Mouse (Mus musculus) splenic B cell, adult 2 months (primary cell): Measurements from ENCODE around the gene Lrrc74a.
A peak's percentile ranks its signal among the peaks of the same experiment; 100 is the strongest.

ENCODE experiments used
- DNase-seq: peaks from one replicate; pipeline ENCODE4 v3.0.0-alpha.2; 2011; ENCODE audit warnings: low read depth, low spot score
- H3K27me3 ChIP-seq: 2 replicates; pipeline ENCODE4 v1.6.1; 2012; ENCODE audit warnings: mild to moderate bottlenecking, low read length, moderate library complexity, mixed read lengths; ENCODE audit not compliant: control insufficient read depth, poor library complexity, insufficient read depth, severe bottlenecking
- H3K36me3 ChIP-seq: 2 replicates; pipeline ENCODE4 v1.6.1; 2012; ENCODE audit warnings: mild to moderate bottlenecking, low read length, moderate library complexity, mixed read lengths; ENCODE audit not compliant: control insufficient read depth, poor library complexity, insufficient read depth, severe bottlenecking

Lrrc74a gene

GRCm38 (mm10) chr12:86787020-86787553 lies 52.9 kb downstream of the Lrrc74a start:
- H3K36me3 ChIP-seq: no peaks in the 10 kb centered on the region
- no peaks in the 10 kb centered on the region for H3K27me3 ChIP-seq
- DNase-seq: no peak

DNA sequence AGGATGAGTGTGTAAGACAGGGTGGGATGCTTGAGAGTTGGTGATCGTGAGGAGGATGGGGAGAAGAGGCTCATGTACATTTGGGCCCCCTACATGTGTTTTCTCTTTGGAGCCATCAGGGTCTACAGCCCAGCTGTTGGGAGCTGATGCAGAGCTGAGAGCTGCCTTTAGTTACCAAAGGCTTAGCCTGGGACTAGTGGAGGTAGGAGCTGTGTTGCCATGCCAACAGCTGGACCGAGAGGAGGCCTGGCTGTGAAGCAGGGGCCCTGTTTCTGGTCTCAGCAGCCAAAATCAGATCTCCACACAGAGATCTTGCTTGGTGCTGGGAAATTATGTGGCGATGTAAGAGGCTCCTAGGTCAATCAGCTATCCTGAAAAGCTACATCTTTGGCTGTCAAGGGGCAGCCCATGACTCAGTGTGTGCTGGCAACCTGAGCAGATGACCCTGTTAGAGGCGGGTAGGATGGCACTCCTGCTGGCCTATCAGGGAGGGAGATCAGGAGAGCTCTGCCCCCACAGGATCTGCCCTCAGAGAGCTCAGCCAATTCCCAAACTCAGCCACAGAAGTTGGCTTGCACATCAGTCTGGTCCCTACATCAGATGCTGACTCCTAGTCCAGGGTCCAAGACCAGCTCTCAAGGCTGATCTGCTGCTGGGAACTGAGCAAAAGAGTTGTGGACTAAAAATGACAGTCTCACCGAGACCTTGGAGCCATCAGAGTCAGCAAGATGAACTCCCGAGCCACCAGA lies 56.1 kb downstream of the Lrrc74a start:
- DNase-seq: no peak
- Histone ChIP-seq H3K27me3 (no peaks in the 10 kb centered on the region), H3K36me3 (no peaks in the 10 kb centered on the region)

DNA sequence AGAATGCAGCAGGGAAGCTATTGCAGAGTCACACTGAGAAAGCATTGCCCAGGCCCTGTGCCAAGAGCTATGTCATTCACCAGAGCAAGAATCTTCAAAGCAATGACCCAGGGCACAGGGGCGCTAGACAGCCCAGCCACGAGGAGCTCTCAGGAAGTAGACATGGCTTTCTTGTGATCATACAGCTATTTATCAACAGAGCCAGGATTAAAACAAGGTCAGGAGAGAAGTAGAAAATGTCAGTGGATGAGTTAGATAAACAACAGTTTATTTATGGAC lies 56.6 kb downstream of the Lrrc74a start:
- H3K27me3 ChIP-seq: no peaks in the 10 kb centered on the region
- DNase-seq: no peak
- H3K36me3 ChIP-seq: no peaks in the 10 kb centered on the region

DNA sequence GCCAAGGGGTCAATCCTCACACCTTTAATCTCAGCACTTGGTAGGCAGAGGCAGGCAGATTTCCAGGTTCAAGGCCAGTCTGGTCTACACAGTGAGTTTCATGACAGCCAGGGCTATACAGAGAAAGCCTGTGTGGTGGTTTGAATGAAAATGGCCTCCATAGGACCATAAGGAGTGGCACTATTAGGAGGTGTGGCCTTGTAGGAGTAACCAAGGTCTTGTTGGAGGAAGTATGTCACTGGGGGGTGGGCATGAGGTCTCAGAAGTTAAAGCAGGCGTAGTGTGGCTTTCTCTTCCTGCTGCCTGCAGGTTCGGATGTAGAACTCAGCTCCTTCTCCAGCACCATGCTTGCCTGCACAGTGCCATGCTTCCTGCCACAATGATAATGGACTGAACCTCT lies 57.8 kb downstream of the Lrrc74a start:
- no peaks in the 10 kb centered on the region for H3K36me3 ChIP-seq
- no peak for DNase-seq

GRCm38 (mm10) chr12:86793830-86794229 lies 59.7 kb downstream of the Lrrc74a start:
- Histone ChIP-seq H3K36me3 (no peaks in the 10 kb centered on the region), H3K27me3 (no peaks in the 10 kb centered on the region)
- DNase-seq: no peak

More for the DNA sequence above, 57.8 kb downstream of the Lrrc74a start:
- no peaks in the 10 kb centered on the region for H3K27me3 ChIP-seq

GRCm38 (mm10) chr12:86794331-86794730 lies 60.2 kb downstream of the Lrrc74a start:
- H3K27me3 ChIP-seq: no peaks in the 10 kb centered on the region
- H3K36me3 ChIP-seq: no peaks in the 10 kb centered on the region
- no peak for DNase-seq

DNA sequence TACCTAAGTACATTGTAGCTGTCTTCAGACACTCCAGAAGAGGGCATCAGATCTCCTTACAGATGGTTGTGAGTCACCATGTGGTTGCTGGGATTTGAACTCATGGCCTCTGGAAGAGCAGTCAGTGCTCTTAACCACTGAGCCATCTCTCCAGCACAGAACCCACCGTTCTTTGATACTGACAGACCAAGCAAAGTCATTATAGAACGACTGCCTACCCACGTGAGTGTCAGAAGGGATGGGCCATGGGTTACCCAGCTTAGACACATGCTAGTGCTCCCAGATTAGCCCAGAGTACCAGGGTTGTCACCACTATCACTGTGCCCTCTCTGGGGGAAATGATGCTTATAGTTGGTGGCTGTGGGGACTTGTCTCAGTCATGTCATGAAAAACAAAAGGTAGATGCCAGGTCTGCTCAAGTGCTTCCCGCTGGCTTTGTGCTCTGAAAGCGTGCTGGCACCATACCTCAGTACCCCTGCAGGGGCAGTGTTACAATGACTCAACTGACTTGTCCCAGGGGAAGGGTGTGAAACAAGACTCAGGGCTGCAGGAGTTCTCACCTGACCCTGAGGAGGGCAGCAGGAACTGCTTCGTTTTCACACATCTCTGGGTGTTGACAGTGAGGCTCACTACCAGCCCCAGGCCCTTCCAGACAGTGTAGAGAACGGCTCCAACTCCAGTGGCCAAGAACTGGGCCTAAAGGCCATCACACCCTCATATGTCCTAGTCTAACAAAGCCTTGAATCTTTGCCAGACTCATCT lies 61.1 kb downstream of the Lrrc74a start:
- DNase-seq: peak; percentile 85
- H3K27me3 ChIP-seq: no peaks in the 10 kb centered on the region
- H3K36me3 ChIP-seq: no peaks in the 10 kb centered on the region

GRCm38 (mm10) chr12:86795838-86796232 lies 61.7 kb downstream of the Lrrc74a start:
- Histone ChIP-seq H3K27me3 (no peaks in the 10 kb centered on the region), H3K36me3 (no peaks in the 10 kb centered on the region)
- DNase-seq: peak; percentile 95

DNA sequence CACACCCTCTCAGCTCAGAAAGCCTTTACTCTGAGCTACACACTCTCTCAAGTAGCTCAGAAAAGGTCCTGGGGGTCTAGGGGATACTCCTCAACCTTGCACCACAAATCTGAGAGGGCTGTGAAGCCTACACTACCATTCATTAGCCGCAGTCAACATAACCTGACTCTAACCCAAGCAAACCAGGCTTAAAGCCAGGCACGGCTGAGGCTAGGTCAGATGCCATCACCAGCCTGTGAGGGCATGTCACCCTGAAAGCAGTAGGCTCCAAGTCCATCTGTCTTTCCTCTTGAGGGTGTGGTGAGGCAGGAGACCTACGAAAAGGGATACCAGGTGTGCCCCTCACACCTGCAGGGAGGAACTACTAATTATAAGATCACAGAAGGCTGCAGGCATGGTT lies 62.2 kb downstream of the Lrrc74a start:
- H3K36me3 ChIP-seq: no peaks in the 10 kb centered on the region
- DNase-seq: no peak
- no peaks in the 10 kb centered on the region for H3K27me3 ChIP-seq

DNA sequence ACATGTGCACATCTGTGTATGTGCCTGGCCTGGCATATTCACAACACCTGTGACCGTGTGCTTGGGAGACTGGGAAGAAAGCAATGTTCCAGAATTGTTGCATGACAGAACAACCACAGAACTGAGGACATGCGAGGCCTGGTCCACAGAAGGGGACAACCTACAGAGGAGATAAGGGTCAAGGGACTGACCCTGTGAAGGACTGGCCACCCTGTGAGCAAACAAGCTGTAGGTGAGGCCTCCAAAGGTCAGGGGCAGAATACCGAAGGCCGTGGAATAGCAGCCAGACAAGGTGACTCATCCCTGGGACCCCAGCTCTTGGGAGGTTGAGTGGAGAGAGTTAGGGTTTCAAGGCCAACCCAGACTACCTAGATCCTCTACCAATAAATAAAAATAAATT lies 63.6 kb downstream of the Lrrc74a start:
- no peak for DNase-seq
- Histone ChIP-seq H3K27me3 (no peaks in the 10 kb centered on the region), H3K36me3 (no peaks in the 10 kb centered on the region)

DNA sequence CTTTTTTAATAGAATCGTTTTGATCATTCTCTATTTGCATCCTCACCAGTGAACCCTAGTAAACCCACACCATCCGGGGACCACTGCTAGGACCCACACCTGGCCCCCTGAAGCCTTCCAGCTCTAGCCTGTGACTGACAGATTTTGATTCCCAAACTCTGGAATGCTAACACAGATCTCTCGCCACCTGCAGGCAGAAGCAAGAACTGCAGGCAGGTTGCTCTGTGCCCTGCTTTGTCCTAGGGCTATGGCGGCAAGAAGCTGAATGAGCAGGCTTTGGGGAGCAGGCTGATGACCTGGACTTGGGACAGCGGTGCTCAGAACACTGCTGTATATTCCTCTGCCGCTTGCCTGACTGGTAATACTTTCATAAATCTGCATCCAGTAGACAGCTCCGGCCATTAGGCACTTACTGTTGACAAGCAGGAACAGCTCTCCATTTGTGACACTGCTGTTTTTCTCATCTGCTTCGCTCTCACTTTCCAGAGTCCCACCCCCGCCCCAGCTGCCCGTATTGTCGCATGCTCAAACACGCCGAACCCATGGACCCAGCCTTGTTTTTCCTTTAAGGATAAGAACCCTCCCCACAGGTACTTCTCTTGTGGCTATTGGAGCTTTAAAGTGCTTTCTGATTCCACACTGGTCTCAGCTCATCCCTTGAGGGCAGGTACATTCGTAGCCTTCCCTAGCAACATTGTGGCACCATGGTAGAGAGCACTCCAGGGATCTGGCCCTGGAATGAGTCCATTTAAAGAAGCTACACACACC lies 64.8 kb downstream of the Lrrc74a start:
- Histone ChIP-seq H3K27me3 (no peaks in the 10 kb centered on the region), H3K36me3 (no peaks in the 10 kb centered on the region)
- DNase-seq: peak; percentile 62

DNA sequence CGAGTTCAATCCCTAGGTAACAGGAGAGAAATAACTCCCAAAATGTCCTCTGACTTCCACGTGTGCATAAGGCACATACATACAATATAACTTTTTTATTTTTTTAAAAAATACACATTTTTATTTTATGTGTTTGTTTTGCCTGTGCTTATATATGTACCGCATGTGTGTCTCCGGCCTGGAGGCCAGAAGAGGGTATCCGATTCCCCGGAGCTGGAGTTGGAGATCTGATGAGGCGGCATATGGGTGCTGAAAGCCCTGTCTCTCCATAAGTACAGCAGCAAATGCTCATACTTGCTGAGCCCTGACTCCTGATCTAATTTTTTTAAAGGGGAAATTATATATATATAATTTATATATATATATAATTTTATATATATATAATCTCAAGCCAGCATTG lies 65.6 kb downstream of the Lrrc74a start:
- Histone ChIP-seq H3K27me3 (no peaks in the 10 kb centered on the region), H3K36me3 (no peaks in the 10 kb centered on the region)
- DNase-seq: no peak

GRCm38 (mm10) chr12:86800336-86800735 lies 66.2 kb downstream of the Lrrc74a start:
- DNase-seq: no peak
- Histone ChIP-seq H3K36me3 (no peaks in the 10 kb centered on the region), H3K27me3 (no peaks in the 10 kb centered on the region)

DNA sequence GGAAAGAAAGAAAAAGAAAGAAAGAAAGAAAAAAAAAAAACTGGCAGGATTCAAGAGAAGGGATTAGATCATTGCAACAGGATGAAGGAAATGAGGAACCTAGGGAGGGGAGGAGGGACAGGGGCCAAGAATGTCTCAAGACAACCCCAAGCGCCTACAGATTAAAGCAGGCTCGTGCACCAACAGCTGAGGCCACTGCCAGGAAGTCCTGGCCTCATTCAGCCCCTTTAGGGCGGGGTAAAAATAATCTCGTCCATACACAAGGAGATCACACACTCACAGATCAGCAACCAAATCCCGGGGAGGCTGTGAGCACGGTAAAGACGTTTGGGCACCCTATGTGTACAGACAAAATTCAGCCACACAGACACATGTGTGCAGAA lies 66.6 kb downstream of the Lrrc74a start:
- no peaks in the 10 kb centered on the region for H3K27me3 ChIP-seq
- DNase-seq: no peak

More for the DNA sequence above, 66.6 kb downstream of the Lrrc74a start:
- no peaks in the 10 kb centered on the region for H3K36me3 ChIP-seq
